Mouse (Mus musculus): ENCODE measurements around the gene Slc39a5. TPM values are rescaled to one million over a fixed set of nuclear protein-coding genes. Genes with fewer than 3 reads are reported as not detected.

Gene Slc39a5
- polyA plus RNA-seq, 1 experiment from 2014 or later, result 56.7 TPM

DNA sequence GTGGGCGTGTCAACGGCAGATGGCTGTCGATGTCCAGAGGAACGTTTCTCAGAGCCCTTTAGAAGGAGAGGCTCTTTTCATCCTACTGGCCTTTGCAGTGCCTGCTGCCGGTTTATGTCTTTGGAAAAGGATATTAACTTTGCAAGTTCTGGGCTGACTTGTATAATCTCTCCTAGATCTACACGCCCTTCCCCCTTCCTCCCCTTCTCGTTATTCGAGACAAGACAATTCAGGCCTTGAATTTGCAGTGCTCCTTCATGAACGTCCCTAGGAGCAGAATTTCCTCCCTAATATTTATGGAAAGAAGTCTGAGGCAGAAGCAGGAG is 31.8 kb downstream of the Slc39a5 start:
- Histone ChIP-seq H3K27me3 (replicated peaks; ENCODE audit: control insufficient read depth, insufficient read depth, low read length) (no peaks in the 10 kb centered on the region), H3K4me3 (ENCODE audit: low read depth, low read length) (peak overlapping the region; percentile 74), H3K9ac (ENCODE audit: low read length) (peak overlapping the region; percentile 67), H3K36me3 (ENCODE audit: control insufficient read depth, insufficient read depth, low read length) (peaks cover 12% of the 10 kb centered on the region), H3K4me2 (ENCODE audit: low read length) (peak overlapping the region; percentile 91), H3K9me3 (ENCODE audit: control insufficient read depth, low read length) (no peaks in the 10 kb centered on the region), H3K4me1 (replicated peaks; ENCODE audit: control insufficient read depth, insufficient read depth, low read length) (peaks cover 10% of the 10 kb centered on the region), H3K27ac (ENCODE audit: low read depth) (peak overlapping the region; percentile 93)
- ATAC-seq (replicated peaks; ENCODE audit: low FRiP score, low TSS enrichment, low read depth), result no peak
- WGBS, result 6% methylated on average over 9 of the region's 9 CpGs
- DNase-seq (ENCODE audit: low spot score), result no peak

DNA sequence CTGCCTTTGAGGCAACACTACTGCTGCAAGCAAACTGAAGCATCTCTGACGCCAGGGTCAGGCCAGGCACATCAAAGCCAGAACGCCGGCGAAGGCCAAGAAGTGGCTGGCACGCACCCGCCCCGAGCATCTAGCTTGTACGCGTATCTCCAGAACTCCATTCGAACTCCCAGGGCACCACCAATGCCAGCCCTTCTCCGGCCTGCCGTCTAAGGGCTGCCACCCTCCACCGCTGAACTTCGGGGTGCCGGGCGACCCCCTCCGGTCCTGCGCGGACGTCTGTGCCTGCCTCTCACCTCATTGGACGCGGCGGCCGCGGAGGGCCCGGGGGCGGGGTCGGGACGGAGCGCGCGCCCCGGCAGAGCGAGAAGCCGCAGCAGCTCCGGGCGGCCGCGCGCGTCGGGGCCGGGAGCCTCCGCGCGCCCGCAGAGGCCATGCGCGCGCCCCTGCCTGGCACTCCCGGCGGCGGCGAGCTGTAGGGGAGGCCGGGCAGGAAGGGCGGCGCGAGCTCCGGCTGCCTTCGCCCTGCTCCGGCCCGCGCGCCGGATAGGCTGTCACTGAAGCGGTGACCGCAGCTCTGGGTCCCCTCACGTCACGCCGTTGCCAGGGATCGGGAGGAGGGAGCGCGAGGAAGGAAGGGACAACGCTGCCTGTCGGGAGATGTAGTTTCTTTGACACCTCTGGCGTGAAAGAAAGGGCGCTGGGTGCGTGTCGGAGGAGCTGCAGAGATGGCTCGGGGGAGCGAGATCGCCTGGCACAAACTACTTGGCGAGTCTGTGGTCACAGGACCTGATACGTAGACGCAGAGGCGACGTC is 32.4 kb downstream of the Slc39a5 start, which contains the start of gene Coq10a:
Gene Coq10a (minus strand): TSS at position 596 of the 816 bp plus-strand sequence.
- peak within 1 kb of the TSS; percentile 91 for H3K4me2 ChIP-seq (ENCODE audit: low read length)
- under 1% methylated on average over 87 of the region's 87 CpGs for WGBS

DNA sequence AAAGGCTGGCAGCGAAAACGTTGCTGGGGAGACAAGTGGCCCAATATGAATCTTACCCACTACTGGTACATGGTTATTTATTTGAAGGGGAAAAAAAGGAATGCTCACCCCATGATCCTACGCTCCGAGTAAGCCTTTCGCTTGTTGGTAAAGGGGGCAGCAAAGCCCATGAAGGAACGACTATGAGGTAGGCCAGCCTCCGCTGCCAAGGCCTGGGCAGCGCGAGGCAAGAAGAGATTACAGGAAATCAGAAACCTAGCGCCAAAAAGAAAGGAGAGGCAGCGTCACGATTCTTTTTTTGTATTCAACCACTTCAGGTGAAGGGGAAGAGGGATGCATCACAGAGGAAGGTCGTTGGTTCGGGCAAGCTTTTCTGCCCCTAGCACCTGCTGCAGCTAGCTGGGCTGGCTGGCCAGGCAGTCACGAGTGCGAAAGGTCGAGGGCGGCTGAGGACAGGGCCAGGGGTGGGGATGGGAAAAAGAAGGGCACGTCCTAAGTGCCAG is 33.1 kb downstream of the Slc39a5 start:
- Histone ChIP-seq H3K27ac (ENCODE audit: low read depth) (peak overlapping the region; percentile 93), H3K4me3 (ENCODE audit: low read depth, low read length) (peak overlapping the region; percentile 74), H3K9ac (ENCODE audit: low read length) (peak overlapping the region; percentile 67), H3K36me3 (ENCODE audit: control insufficient read depth, insufficient read depth, low read length) (peaks cover 22% of the 10 kb centered on the region), H3K4me2 (ENCODE audit: low read length) (peak overlapping the region; percentile 91), H3K27me3 (replicated peaks; ENCODE audit: control insufficient read depth, insufficient read depth, low read length) (no peaks in the 10 kb centered on the region), H3K4me1 (replicated peaks; ENCODE audit: control insufficient read depth, insufficient read depth, low read length) (peaks cover 10% of the 10 kb centered on the region), H3K9me3 (ENCODE audit: control insufficient read depth, low read length) (no peaks in the 10 kb centered on the region)
- 14% methylated on average over 19 of the region's 19 CpGs for WGBS
- ATAC-seq (replicated peaks; ENCODE audit: low FRiP score, low TSS enrichment, low read depth) (no peak; the same call in 1 of the 2 replicates), DNase-seq (ENCODE audit: low spot score) (peak; percentile 64)

More for the DNA sequence above, 32.4 kb downstream of the Slc39a5 start, which contains the start of gene Coq10a:
- Histone ChIP-seq H3K9ac (ENCODE audit: low read length) (peak within 1 kb of the TSS; percentile 67), H3K27me3 (replicated peaks; ENCODE audit: control insufficient read depth, insufficient read depth, low read length) (no peaks in the 10 kb centered on the region), H3K36me3 (ENCODE audit: control insufficient read depth, insufficient read depth, low read length) (peaks cover 15% of the 10 kb centered on the region), H3K27ac (ENCODE audit: low read depth) (peak within 1 kb of the TSS; percentile 93), H3K4me3 (ENCODE audit: low read depth, low read length) (peak within 1 kb of the TSS; percentile 74), H3K9me3 (ENCODE audit: control insufficient read depth, low read length) (no peaks in the 10 kb centered on the region), H3K4me1 (replicated peaks; ENCODE audit: control insufficient read depth, insufficient read depth, low read length) (peaks cover 10% of the 10 kb centered on the region)
- ATAC-seq (replicated peaks; ENCODE audit: low FRiP score, low TSS enrichment, low read depth) (peak; percentile 93), DNase-seq (ENCODE audit: low spot score) (peak; percentile 92)

DNA sequence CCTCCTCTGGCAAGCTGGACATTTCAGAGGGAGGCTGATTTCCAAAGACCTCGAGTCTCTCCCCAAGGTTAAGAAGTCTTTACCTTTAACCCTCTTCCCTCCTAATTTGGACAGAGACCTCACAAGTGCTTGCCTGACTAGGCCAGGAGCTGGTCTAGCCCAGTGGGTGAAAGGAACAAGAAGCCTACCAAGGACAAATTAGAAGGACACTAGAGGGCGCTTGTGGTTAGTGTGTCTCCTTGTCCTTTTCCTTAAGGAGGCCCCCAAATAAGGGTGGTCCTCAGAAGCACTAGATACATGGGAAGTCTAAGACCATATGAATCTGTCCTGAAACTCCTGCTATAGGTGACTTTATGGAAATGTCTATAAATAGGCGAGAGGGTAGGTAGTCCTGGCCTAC is 38.5 kb downstream of the Slc39a5 start:
- ATAC-seq (replicated peaks; ENCODE audit: low FRiP score, low TSS enrichment, low read depth), result no peak
- H3K9me3 ChIP-seq (ENCODE audit: control insufficient read depth, low read length), result no peaks in the 10 kb centered on the region
- H3K27me3 ChIP-seq (replicated peaks; ENCODE audit: control insufficient read depth, insufficient read depth, low read length), result no peaks in the 10 kb centered on the region
- H3K4me2 ChIP-seq (ENCODE audit: low read length), result no peak overlapping the region
- H3K9ac ChIP-seq (ENCODE audit: low read length), result no peak overlapping the region
- no peak for DNase-seq (ENCODE audit: low spot score)
- H3K36me3 ChIP-seq (ENCODE audit: control insufficient read depth, insufficient read depth, low read length), result peaks cover 74% of the 10 kb centered on the region
- no peak overlapping the region for H3K27ac ChIP-seq (ENCODE audit: low read depth)
- 50% methylated on average over 3 of the region's 3 CpGs for WGBS
- H3K4me3 ChIP-seq (ENCODE audit: low read depth, low read length), result no peak overlapping the region
- peaks cover 3% of the 10 kb centered on the region; the same call in 1 of the 2 replicates for H3K4me1 ChIP-seq (replicated peaks; ENCODE audit: control insufficient read depth, insufficient read depth, low read length)

DNA sequence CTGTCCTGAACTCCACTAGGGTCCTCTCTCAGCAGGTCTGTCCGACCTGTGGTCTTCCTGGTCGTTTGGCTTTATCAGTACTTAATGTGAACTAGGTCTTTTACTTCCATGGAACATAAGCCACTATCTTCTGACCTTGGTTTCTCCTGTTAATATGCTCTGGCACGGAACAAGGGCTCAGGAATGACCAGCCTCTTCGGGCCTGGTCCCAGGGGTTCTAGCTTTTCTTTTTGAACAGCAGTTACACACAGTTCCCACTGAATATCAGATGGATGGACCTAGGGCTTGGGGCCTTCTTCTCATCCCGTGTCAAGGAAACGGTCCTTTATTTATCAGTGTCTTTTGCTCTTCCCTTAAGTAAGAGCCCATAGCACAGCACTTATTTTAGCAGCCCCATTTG is 39.2 kb downstream of the Slc39a5 start:
- H3K4me1 ChIP-seq (replicated peaks; ENCODE audit: control insufficient read depth, insufficient read depth, low read length), result no peaks in the 10 kb centered on the region
- WGBS, result 88% methylated on average over 6 of the region's 6 CpGs
- no peak overlapping the region for H3K4me3 ChIP-seq (ENCODE audit: low read depth, low read length)
- H3K27me3 ChIP-seq (replicated peaks; ENCODE audit: control insufficient read depth, insufficient read depth, low read length), result no peaks in the 10 kb centered on the region
- H3K9me3 ChIP-seq (ENCODE audit: control insufficient read depth, low read length), result no peaks in the 10 kb centered on the region
- ATAC-seq (replicated peaks; ENCODE audit: low FRiP score, low TSS enrichment, low read depth) (no peak), DNase-seq (ENCODE audit: low spot score) (no peak)
- H3K36me3 ChIP-seq (ENCODE audit: control insufficient read depth, insufficient read depth, low read length), result peaks cover 74% of the 10 kb centered on the region
- no peak overlapping the region for H3K9ac ChIP-seq (ENCODE audit: low read length)
- H3K4me2 ChIP-seq (ENCODE audit: low read length), result no peak overlapping the region
- no peak overlapping the region for H3K27ac ChIP-seq (ENCODE audit: low read depth)

DNA sequence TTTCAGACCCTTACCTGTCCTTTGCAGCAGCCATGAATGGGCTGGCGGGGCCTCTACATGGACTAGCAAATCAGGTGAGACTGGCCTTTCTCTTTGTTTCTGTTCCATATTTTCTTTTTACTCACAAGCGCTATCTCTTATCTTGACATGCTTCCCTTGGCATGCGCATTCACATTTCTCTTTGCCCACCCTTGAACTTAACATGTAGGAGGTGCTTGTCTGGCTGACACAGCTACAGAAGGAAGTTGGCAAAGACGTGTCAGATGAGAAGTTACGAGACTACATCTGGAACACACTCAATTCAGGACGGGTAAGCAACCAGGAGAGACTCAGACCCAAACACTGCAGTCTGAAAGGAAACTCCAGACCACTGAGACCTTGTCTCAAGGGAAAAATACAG is 41.8 kb downstream of the Slc39a5 start:
- Histone ChIP-seq H3K4me3 (ENCODE audit: low read depth, low read length) (no peak overlapping the region), H3K4me2 (ENCODE audit: low read length) (no peak overlapping the region), H3K9me3 (ENCODE audit: control insufficient read depth, low read length) (no peaks in the 10 kb centered on the region), H3K4me1 (replicated peaks; ENCODE audit: control insufficient read depth, insufficient read depth, low read length) (no peaks in the 10 kb centered on the region), H3K36me3 (ENCODE audit: control insufficient read depth, insufficient read depth, low read length) (peaks cover 76% of the 10 kb centered on the region), H3K27me3 (replicated peaks; ENCODE audit: control insufficient read depth, insufficient read depth, low read length) (no peaks in the 10 kb centered on the region), H3K9ac (ENCODE audit: low read length) (no peak overlapping the region), H3K27ac (ENCODE audit: low read depth) (no peak overlapping the region)
- WGBS, result 93% methylated on average over 6 of the region's 6 CpGs
- ATAC-seq (replicated peaks; ENCODE audit: low FRiP score, low TSS enrichment, low read depth) (no peak), DNase-seq (ENCODE audit: low spot score) (no peak)

DNA sequence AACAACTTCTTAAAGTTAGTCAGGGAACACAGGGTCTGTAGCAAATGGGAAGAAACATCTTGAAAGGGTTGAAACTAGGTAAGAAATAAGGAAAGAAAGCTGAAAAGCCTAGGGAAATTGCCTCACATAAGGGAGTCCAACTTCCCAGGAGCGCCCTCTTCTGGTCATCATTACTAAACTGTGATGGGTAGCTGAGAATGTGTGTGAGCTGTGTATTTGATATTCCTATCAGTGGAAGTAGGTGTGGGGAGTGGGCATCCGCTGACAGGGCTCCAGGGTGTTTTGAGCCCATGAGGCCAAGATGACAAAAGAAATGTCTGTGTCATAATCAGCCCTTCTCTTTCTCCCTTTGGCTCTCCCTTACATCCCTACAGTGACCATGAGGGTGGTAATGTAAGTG is 42.2 kb downstream of the Slc39a5 start:
- peaks cover 76% of the 10 kb centered on the region for H3K36me3 ChIP-seq (ENCODE audit: control insufficient read depth, insufficient read depth, low read length)
- H3K9ac ChIP-seq (ENCODE audit: low read length), result no peak overlapping the region
- no peak for DNase-seq (ENCODE audit: low spot score)
- no peak for ATAC-seq (replicated peaks; ENCODE audit: low FRiP score, low TSS enrichment, low read depth)
- WGBS, result 56% methylated on average over 2 of the region's 2 CpGs
- H3K9me3 ChIP-seq (ENCODE audit: control insufficient read depth, low read length), result no peaks in the 10 kb centered on the region
- no peak overlapping the region for H3K27ac ChIP-seq (ENCODE audit: low read depth)
- no peak overlapping the region for H3K4me2 ChIP-seq (ENCODE audit: low read length)
- no peaks in the 10 kb centered on the region for H3K27me3 ChIP-seq (replicated peaks; ENCODE audit: control insufficient read depth, insufficient read depth, low read length)
- H3K4me1 ChIP-seq (replicated peaks; ENCODE audit: control insufficient read depth, insufficient read depth, low read length), result no peaks in the 10 kb centered on the region
- no peak overlapping the region for H3K4me3 ChIP-seq (ENCODE audit: low read depth, low read length)

DNA sequence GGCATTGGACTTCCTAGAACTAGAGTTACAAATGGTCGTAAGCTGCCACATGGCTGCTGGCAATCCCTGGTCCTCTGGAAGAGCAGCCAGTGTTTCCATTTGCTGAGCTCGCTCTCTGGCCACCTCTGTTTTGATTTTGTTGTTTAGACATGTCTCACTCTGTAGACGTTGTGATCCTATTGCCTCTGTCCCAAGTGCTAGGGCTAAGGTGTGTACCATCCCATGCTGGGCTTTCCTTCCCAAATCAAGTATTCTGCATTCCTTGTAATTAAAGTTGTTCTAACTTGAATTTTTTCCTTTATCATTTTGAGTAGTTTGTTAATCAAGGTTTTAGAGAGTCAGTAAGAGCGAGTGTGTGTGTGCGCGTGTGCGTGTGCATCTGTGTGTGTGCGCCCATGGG is 53.5 kb downstream of the Slc39a5 start:
- DNase-seq (ENCODE audit: low spot score) (no peak), ATAC-seq (replicated peaks; ENCODE audit: low FRiP score, low TSS enrichment, low read depth) (no peak)
- H3K4me3 ChIP-seq (ENCODE audit: low read depth, low read length), result no peak overlapping the region
- H3K4me2 ChIP-seq (ENCODE audit: low read length), result no peak overlapping the region
- no peak overlapping the region for H3K9ac ChIP-seq (ENCODE audit: low read length)
- peaks cover 14% of the 10 kb centered on the region for H3K4me1 ChIP-seq (replicated peaks; ENCODE audit: control insufficient read depth, insufficient read depth, low read length)
- WGBS, result 85% methylated on average over 8 of the region's 8 CpGs
- no peaks in the 10 kb centered on the region for H3K9me3 ChIP-seq (ENCODE audit: control insufficient read depth, low read length)
- no peak overlapping the region for H3K27ac ChIP-seq (ENCODE audit: low read depth)
- H3K27me3 ChIP-seq (replicated peaks; ENCODE audit: control insufficient read depth, insufficient read depth, low read length), result no peaks in the 10 kb centered on the region
- H3K36me3 ChIP-seq (ENCODE audit: control insufficient read depth, insufficient read depth, low read length), result peaks cover 34% of the 10 kb centered on the region

All from intestine, embryonic 14.5 days (tissue).